Mouse (Mus musculus) heart, embryonic 11.5 days (tissue): ENCODE data around the gene Xxylt1. TPM values are rescaled to one million over a fixed set of nuclear protein-coding genes. Genes with fewer than 3 reads are reported as not detected.
A peak's percentile ranks its signal among the peaks of the same experiment; 100 is the strongest.

ENCODE experiments used
- ATAC-seq: fragments of 200-750 bp; cut with Nextera tagmentation; replicated peaks from 2 replicates; pipeline ENCODE4 v1.8.0; 2017; ENCODE audit warnings: moderate library complexity; ENCODE audit not compliant: insufficient number of reproducible peaks, low FRiP score, low TSS enrichment
- H3K27ac ChIP-seq: fragments of 300-500 bp; sonication (generic); 2 replicates; pipeline ENCODE4 v1.5.1; 2014; ENCODE audit warnings: mild to moderate bottlenecking, low read depth, low read length
- H3K27me3 ChIP-seq: fragments of 300-500 bp; sonication (generic); 2 replicates; pipeline ENCODE4 v1.6.1; 2014; ENCODE audit warnings: mild to moderate bottlenecking, low read length, mixed read lengths; ENCODE audit not compliant: control insufficient read depth, insufficient read depth
- H3K36me3 ChIP-seq: fragments of 300-500 bp; sonication (generic); 2 replicates; pipeline ENCODE4 v1.6.1; 2014; ENCODE audit warnings: mild to moderate bottlenecking, low read length, moderate library complexity, mixed read lengths; ENCODE audit not compliant: control insufficient read depth, insufficient read depth
- H3K4me1 ChIP-seq: fragments of 300-500 bp; sonication (generic); 2 replicates; pipeline ENCODE4 v1.6.1; 2014; ENCODE audit warnings: low read length; ENCODE audit not compliant: control insufficient read depth, insufficient read depth
- H3K4me2 ChIP-seq: fragments of 300-500 bp; sonication (generic); 2 replicates; pipeline ENCODE4 v1.6.1; 2014; ENCODE audit warnings: mild to moderate bottlenecking, moderate library complexity
- H3K4me3 ChIP-seq: fragments of 300-500 bp; sonication (generic); 2 replicates; pipeline ENCODE4 v1.5.1; 2014; ENCODE audit warnings: low read depth, low read length
- H3K9ac ChIP-seq: fragments of 300-500 bp; sonication (generic); 2 replicates; pipeline ENCODE4 v1.6.1; 2014; ENCODE audit warnings: mild to moderate bottlenecking, low read depth, low read length, moderate library complexity
- H3K9me3 ChIP-seq: fragments of 300-500 bp; sonication (generic); replicated peaks from 2 replicates; pipeline ENCODE4 v1.6.1; 2016; ENCODE audit warnings: low read length; ENCODE audit not compliant: control insufficient read depth
- WGBS: fragments of 180-500 bp; shearing (Covaris S2); extraction: QIAGEN DNeasy Blood & Tissue Kit; methylation state at CpG from one replicate; pipeline ENCODE4 v1.1.7; 2014; ENCODE audit not compliant: insufficient replicate concordance; 5-methylcytosine and 5-hydroxymethylcytosine counted together
- polyA plus RNA-seq: library from polyadenylated mRNA; unstranded; fragments of >200 nt; fragmentation: Nextera tagmentation; extraction: Ambion mirVana; gene quantifications from 2 replicates; pipeline ENCODE4 v1.2.1, GENCODE M21; 2014

Xxylt1 gene
- polyA plus RNA-seq, 1 experiment from 2014 or later = 10.3 TPM

DNA sequence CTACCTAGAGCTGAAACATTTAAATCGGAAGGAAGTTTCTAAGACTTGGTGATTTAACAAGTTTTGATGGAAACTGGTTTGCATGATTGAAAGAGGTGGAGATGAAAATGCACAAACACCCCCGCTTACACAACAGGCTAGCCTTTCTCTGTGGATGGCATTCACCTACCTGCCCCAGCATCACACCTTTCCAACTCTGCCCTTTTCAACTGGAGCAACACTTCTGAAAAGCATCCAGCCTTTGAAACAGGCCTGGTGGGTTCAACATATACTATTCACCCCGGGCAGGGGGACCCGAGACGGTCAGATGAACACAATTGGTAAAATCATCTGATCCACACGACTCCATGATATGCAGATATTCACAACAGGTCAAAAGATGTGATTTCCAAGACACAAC is 659 bp upstream of the Xxylt1 start:
- Histone ChIP-seq H3K27me3 (no peaks in the 10 kb centered on the region), H3K9me3 (no peaks in the 10 kb centered on the region), H3K27ac (no peak overlapping the region), H3K4me2 (peak overlapping the region; percentile 100), H3K4me1 (peaks cover 5% of the 10 kb centered on the region), H3K36me3 (no peaks in the 10 kb centered on the region; the same call in 1 of the 2 replicates), H3K4me3 (no peak overlapping the region), H3K9ac (no peak overlapping the region)
- WGBS = 78% methylated on average over 6 of the region's 6 CpGs
- no peak for ATAC-seq

DNA sequence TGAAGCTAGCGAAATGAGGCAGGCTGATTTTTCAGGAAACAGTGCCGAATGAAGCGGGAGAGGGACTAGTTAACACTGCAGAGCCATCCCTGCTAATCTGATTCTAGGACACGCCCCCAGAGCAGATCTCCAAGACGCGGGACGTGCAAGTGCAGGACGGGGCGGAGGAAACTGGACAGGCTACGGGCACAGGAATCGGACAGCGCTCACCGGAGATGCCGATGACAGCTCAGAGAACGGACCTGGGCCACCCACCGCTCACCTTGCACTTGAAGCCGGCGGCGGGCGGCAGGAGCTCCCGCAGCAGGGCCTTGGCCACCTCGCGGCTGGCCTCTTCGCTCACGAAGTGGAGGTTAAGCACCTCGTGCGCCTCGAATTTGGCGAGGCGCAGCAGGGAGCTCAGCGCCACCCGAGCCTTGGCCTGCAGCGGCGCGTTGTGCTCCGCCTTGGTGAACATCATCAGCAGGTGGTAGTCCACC is 620 bp downstream of the Xxylt1 start:
- WGBS = under 1% methylated on average over 36 of the region's 36 CpGs
- Histone ChIP-seq H3K27me3 (no peaks in the 10 kb centered on the region), H3K4me3 (peak overlapping the region; percentile 78), H3K36me3 (no peaks in the 10 kb centered on the region; the same call in 1 of the 2 replicates), H3K9me3 (no peaks in the 10 kb centered on the region), H3K9ac (peak overlapping the region; percentile 80), H3K4me1 (peaks cover 5% of the 10 kb centered on the region), H3K4me2 (peak overlapping the region; percentile 100), H3K27ac (peak overlapping the region; percentile 86)
- ATAC-seq = peak; percentile 52

DNA sequence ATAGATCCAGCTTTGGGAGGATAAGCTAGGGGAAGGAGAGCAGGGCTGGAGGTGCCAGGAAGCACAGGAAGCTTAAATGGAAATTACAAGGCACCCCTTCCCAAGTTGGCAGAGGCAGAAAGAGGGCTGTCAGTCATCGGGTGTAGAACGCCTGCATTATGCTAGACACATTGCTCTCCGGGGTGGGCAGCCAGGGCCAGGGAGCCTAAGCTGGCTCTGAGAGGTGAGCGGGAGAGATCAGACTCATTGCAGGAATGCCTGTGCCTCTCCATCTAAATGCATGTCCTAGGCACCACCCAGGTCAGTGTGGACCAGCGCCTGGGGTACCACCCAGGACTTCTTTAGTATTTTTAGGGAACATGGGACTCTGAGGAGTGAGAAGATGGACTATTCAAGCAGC is 3.8 kb downstream of the Xxylt1 start:
- H3K4me2 ChIP-seq = no peak overlapping the region
- no peak overlapping the region for H3K4me3 ChIP-seq
- no peaks in the 10 kb centered on the region for H3K27me3 ChIP-seq
- H3K9me3 ChIP-seq = no peaks in the 10 kb centered on the region
- H3K9ac ChIP-seq = no peak overlapping the region
- WGBS = 89% methylated on average over 5 of the region's 5 CpGs
- no peak overlapping the region for H3K27ac ChIP-seq
- ATAC-seq = no peak
- no peaks in the 10 kb centered on the region; the same call in 1 of the 2 replicates for H3K36me3 ChIP-seq
- peaks cover 5% of the 10 kb centered on the region for H3K4me1 ChIP-seq

DNA sequence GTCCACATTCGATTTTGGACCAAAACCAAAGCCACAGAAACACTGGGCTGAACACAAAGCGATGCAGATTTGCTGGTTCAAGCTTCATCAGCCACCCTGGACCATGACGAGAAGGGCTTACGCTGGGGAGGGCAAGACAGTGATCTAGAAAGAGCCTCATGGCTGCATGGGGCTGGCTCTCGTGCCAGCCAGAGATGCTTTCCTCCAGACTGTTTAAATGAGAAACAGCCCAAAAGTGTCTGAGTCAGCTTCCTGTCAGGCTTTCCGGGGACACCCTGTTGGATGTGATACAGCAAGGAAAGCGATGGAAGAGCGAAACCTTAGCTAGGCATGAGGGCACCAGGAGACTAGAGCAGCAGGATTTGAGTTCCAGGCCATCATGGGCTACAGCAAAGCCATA is 4.8 kb downstream of the Xxylt1 start:
- peaks cover 5% of the 10 kb centered on the region for H3K4me1 ChIP-seq
- WGBS = 70% methylated on average over 8 of the region's 8 CpGs
- H3K4me2 ChIP-seq = no peak overlapping the region
- H3K4me3 ChIP-seq = no peak overlapping the region
- H3K27me3 ChIP-seq = no peaks in the 10 kb centered on the region
- H3K36me3 ChIP-seq = no peaks in the 10 kb centered on the region; the same call in 1 of the 2 replicates
- H3K9me3 ChIP-seq = no peaks in the 10 kb centered on the region
- H3K9ac ChIP-seq = no peak overlapping the region
- no peak overlapping the region for H3K27ac ChIP-seq
- ATAC-seq = no peak

DNA sequence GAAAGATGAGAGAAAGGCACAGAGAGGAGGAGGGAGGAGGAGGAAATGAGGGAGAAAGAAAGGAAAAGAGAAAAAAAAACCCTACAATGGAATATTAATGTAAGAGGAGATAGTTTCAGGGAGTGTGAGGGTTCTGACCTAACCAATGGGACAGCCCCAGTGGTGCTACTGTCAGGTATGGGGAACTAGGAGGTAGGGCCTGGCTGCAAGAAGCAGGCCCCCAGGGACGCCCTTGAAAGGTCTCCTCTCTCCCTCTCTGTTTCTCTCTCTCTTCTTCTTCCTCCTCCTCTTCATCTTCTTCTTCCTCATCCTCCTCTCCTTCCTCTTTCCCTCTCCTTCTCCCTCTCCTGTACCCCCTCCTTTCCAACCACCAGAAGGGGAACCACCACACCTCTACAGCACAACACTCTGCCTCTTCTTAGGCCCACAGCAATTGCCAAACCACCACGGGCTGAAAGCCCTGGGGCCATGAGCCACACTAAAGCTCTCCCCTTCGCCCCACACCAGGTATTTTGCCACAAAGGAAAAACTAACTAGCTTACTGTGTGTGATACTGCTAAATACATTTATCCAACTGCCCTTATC is 6.8 kb downstream of the Xxylt1 start:
- no peak overlapping the region for H3K9ac ChIP-seq
- no peaks in the 10 kb centered on the region for H3K27me3 ChIP-seq
- H3K4me3 ChIP-seq = no peak overlapping the region
- 73% methylated on average over 3 of the region's 3 CpGs for WGBS
- H3K36me3 ChIP-seq = no peaks in the 10 kb centered on the region; the same call in 1 of the 2 replicates
- no peak for ATAC-seq
- no peaks in the 10 kb centered on the region for H3K9me3 ChIP-seq
- peaks cover 14% of the 10 kb centered on the region for H3K4me1 ChIP-seq
- no peak overlapping the region for H3K27ac ChIP-seq
- H3K4me2 ChIP-seq = no peak overlapping the region

DNA sequence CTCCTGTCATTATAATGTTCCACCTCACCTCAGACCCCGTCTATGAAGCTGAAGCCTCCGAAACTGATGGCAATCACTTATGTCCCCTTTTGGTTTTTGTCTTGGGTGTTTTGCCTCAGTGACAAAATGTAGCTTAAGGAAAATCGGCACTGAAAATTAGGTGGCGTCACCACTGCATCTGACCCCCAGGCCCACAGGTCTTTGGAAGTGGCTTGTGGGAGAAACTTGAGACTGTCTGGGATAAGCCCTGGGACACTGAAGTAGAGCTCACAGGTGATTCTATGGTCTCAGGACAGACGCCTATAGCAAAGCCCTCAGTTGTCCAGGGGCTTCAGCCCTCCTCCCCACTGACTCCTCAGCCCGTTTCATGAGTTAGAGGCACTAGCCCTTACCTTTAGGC is 9.5 kb downstream of the Xxylt1 start:
- Histone ChIP-seq H3K4me3 (no peak overlapping the region), H3K9me3 (no peaks in the 10 kb centered on the region), H3K9ac (no peak overlapping the region), H3K27ac (no peak overlapping the region), H3K4me1 (peaks cover 21% of the 10 kb centered on the region), H3K27me3 (no peaks in the 10 kb centered on the region), H3K36me3 (no peaks in the 10 kb centered on the region; the same call in 1 of the 2 replicates), H3K4me2 (no peak overlapping the region)
- no peak for ATAC-seq
- WGBS = 76% methylated on average over 6 of the region's 6 CpGs

DNA sequence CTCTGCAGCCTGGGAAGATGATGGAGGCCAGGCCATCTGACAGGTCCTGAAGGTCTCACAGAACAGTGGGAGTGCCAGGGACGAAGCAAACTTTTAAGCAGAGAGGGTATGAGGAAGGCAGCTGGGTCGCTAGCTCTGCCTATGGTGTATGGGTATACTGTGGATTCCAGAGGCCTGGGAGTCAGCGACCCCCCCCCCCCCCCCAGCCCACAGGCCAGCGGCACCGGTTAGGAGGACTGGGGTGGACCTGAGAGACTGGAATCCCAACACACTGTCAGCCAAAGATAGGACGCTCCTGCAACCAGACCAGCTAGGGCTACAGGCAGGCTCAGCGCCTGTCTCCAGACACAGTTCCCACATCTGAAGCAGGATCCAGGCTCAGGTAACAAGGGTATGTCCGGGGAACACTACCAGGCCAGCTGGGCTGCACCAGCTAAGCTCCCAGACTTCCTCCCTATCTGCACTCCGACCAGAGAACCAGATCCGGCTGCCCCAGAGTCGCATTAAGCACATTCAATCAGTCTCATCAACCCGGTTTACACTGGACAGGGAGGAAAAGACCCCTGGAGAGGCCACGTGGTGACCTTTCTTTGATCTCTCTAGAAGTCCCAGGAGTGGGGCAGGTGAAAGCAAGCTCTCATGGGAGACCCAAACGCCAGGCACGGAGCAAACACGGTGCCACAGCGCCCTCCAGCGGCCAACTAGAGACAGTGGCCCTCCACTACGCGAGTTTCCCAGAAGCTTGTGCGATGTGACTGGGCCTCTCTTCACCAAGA is 10.7 kb downstream of the Xxylt1 start:
- no peaks in the 10 kb centered on the region; the same call in 1 of the 2 replicates for H3K36me3 ChIP-seq
- no peaks in the 10 kb centered on the region for H3K27me3 ChIP-seq
- peaks cover 27% of the 10 kb centered on the region for H3K4me1 ChIP-seq
- WGBS = 13% methylated on average over 21 of the region's 21 CpGs
- no peaks in the 10 kb centered on the region for H3K9me3 ChIP-seq
- H3K4me2 ChIP-seq = peak overlapping the region; percentile 48
- peak overlapping the region; percentile 20 for H3K4me3 ChIP-seq
- no peak overlapping the region for H3K27ac ChIP-seq
- 0 out of 2 replicates have a peak, but pooled peaks have one; percentile 20 for ATAC-seq
- peak overlapping the region; percentile 52 for H3K9ac ChIP-seq

DNA sequence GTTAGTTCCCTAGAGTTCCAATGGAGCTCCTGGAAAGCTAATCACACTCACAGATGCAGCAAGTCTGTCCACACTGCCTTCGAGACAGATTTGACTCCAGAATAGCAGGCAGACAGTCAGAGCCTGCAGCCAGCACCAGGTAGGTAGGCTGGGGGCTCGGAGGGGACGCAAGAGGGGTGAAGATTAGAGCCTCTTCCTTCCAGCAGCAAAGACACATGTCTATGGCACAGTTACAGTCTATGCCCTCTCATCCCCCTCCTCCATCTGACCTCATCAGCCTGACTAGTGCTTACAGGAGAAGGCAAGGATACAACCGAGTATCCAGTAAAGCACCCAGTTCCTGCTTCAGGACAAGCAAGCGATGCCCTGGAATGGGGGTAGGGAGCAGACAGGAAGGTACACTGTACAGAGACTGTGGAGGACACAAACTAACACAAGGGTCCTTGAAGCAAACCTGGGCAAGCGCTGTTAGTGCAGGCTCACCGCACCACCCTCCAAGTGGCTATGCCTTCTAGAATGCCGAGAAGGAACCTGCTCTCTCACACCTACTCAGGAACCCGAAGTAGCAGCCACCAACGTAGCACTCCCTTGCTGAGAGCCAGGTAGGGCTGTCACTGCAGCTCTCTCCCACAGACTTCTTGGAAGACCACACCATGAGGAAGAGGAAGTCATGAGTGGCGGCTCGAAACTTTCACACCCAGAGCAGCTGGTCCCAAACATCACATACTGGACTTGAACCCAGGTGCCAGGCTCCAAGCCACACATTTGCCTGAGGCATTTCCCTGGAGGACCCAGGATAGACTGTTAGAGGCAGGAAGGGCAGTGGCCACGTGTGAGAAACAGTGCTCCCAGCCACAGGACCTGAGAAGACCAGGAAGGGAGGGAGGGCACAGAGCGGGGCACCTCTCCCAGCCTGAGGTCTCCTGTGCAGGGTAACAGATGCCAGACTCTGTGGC is 11.7 kb downstream of the Xxylt1 start:
- no peak overlapping the region for H3K4me2 ChIP-seq
- H3K27me3 ChIP-seq = no peaks in the 10 kb centered on the region
- no peak overlapping the region for H3K4me3 ChIP-seq
- H3K36me3 ChIP-seq = no peaks in the 10 kb centered on the region; the same call in 1 of the 2 replicates
- ATAC-seq = no peak
- H3K9me3 ChIP-seq = no peaks in the 10 kb centered on the region
- 78% methylated on average over 14 of the region's 14 CpGs for WGBS
- peaks cover 27% of the 10 kb centered on the region for H3K4me1 ChIP-seq
- no peak overlapping the region; the same call in 1 of the 2 replicates for H3K9ac ChIP-seq
- no peak overlapping the region for H3K27ac ChIP-seq
